Mouse (Mus musculus) myocyte (in vitro differentiated cells): Measurements from ENCODE around the gene Myo6.

ENCODE experiments used
- CEBPB ChIP-seq: IDR thresholded peaks from 2 replicates; pipeline ENCODE4 v1.6.1; 2011; ENCODE audit warnings: mild to moderate bottlenecking, moderate library complexity; ENCODE audit not compliant: poor library complexity, insufficient read depth, severe bottlenecking
- E2F4 ChIP-seq: IDR thresholded peaks from one replicate; pipeline ENCODE4 v1.6.1; 2011; ENCODE audit warnings: mild to moderate bottlenecking, control low read depth, moderate library complexity; ENCODE audit not compliant: insufficient read depth
- MAX ChIP-seq: IDR thresholded peaks from one replicate; pipeline ENCODE4 v1.6.1; 2011; ENCODE audit warnings: low read depth, mild to moderate bottlenecking, control low read depth
- MYOG ChIP-seq, 3 experiments: IDR thresholded peaks; one replicate each; pipeline ENCODE4 v1.6.1; 2011; ENCODE audit warnings: control low read depth in 2 of 3, low read depth in 2 of 3, mild to moderate bottlenecking in 2 of 3; ENCODE audit not compliant: insufficient read length in 2 of 3, control insufficient read depth in 1 of 3, insufficient read depth in 1 of 3
- POLR2A ChIP-seq: IDR thresholded peaks from one replicate; pipeline ENCODE4 v1.6.1; 2011; ENCODE audit warnings: low read depth, mild to moderate bottlenecking, control low read depth, moderate library complexity; ENCODE audit not compliant: insufficient read length
- POLR2AphosphoS2 ChIP-seq: IDR thresholded peaks from one replicate; pipeline ENCODE4 v1.6.1; 2011; ENCODE audit warnings: low read depth, control low read depth; ENCODE audit not compliant: insufficient read length
- SRF ChIP-seq: IDR thresholded peaks from one replicate; pipeline ENCODE4 v1.6.1; 2011; ENCODE audit warnings: low read depth; ENCODE audit not compliant: control insufficient read depth, insufficient read length
- USF1 ChIP-seq: IDR thresholded peaks from one replicate; pipeline ENCODE4 v1.6.1; 2011; ENCODE audit warnings: low read depth, mild to moderate bottlenecking, control low read depth, moderate library complexity

DNA sequence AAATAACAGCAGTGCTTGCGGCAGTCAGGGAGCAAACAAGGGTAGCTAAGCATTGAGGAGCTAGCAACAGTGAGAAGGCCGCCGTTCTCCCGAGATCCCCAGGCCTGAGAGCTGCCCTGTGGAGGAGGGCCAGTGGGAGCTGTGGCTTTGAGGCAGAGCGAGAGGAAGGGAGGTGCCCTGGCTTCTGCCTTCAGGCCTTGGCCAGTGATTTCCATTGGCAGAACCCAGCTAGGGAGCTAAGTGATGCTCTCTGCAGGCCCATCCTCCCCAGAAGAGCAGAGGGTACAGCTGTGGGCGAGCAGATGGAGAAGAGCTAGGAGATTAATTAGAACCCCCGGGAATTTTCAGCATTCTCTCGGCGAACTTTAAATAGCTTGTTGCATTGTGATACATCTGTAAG is 8.8 kb downstream of the Myo6 start:
- TF ChIP-seq USF1: no peak
- no peak for TF ChIP-seq POLR2AphosphoS2
- no peak for TF ChIP-seq CEBPB
- no peak for TF ChIP-seq POLR2A
- no peak for TF ChIP-seq SRF
- no peak for TF ChIP-seq MAX
- TF ChIP-seq MYOG (IDR thresholded peaks at IDR 0.05; ENCODE audit: control insufficient read depth in 1 of 3, insufficient read depth in 1 of 3, insufficient read length in 2 of 3, low read depth in 2 of 3): peak in 1 of 3 experiments; percentile 29
- TF ChIP-seq E2F4: no peak
